Mouse (Mus musculus) E14TG2a.4 (cell line): ENCODE measurements at regions not wholly inside any gene's neighbourhood (a gene's known extent, or its start where the extent isn't known, plus 50 kb on each side); places are given as distances from the start of the nearest gene placed in this dataset.

ENCODE experiments used
- CTCF ChIP-seq: conservative IDR thresholded peaks from 2 replicates; pipeline ENCODE4 v1.5.1; 2014; ENCODE audit warnings: low read length
- NANOG ChIP-seq: IDR thresholded peaks from 2 replicates; pipeline ENCODE4 v1.6.1; 2014; ENCODE audit warnings: borderline replicate concordance, low read length, mixed read lengths
- POU5F1 ChIP-seq: IDR thresholded peaks from 2 replicates; pipeline ENCODE4 v1.6.1; 2014; ENCODE audit warnings: low read length, borderline replicate concordance

DNA sequence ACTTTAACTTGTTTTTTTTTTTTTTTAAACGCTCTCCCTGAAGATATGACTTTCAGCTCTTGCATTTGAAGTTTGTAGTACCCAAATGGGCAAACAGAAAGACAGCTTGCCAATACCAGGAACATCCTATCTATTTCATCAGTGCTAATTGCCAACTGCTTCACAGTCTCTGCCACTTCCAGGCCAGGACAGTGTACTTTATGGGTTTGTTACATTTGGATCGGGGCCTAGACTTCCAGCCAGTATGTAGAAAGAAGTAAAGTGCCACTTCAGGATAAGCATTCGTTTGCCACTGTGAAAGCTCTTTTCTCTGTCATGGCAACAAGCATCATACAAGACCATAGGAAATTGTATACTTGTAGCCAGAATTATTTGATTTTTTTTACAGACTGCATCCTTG, 439.6 kb upstream of the Atp2b1 start:
- TF ChIP-seq CTCF: no peak
- no peak for TF ChIP-seq NANOG
- no peak for TF ChIP-seq POU5F1
